Mouse (Mus musculus) lung, postnatal 0 days (tissue): ENCODE measurements around the gene Chmp1a.

Source experiments
- CTCF ChIP-seq: IDR thresholded peaks from 2 replicates; pipeline ENCODE4 v1.5.1; 2016; ENCODE audit warnings: antibody characterized with exemption, mild to moderate bottlenecking
- EP300 ChIP-seq: IDR thresholded peaks from 2 replicates; pipeline ENCODE4 v1.6.1; 2016; ENCODE audit warnings: antibody characterized with exemption, mild to moderate bottlenecking, control low read depth

DNA sequence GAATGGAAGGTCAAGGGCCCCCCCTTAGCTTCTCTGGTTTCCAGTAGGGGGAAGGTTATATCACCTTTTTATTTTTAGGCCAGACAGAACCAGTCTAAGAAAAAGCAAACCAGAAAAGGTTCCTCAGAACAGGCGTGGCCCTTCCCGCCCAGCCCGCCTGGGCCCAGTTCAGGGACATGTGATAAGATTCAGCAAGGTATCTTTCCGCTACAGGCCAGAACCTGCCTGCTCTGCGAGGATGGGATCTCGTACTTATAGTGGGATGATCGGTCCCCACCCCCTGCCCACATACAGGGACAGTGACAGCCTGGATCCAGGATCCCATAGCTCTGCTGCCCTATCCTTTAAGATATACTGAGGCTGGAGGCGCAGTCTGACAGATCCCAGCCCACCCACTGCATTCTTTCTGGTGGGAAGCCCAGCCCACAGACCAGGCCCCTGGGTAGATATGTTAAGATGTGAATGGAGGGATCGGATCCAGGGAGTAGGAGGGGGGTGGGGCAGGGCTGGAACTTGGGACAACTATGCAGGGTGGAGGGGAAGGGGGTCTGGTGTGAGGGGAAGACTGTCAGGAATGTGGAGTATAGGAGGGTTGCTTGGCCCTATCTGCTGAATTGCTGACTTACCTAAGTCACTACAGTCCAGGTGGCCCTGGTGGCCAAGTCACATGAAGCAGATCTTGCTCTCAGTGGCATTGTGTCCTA lies 56.3 kb downstream of the Chmp1a start:
- no peak for TF ChIP-seq CTCF
- no peak for TF ChIP-seq EP300
